ENCODE assay signal across 11 mouse cellular contexts in the genomic region with DNA sequence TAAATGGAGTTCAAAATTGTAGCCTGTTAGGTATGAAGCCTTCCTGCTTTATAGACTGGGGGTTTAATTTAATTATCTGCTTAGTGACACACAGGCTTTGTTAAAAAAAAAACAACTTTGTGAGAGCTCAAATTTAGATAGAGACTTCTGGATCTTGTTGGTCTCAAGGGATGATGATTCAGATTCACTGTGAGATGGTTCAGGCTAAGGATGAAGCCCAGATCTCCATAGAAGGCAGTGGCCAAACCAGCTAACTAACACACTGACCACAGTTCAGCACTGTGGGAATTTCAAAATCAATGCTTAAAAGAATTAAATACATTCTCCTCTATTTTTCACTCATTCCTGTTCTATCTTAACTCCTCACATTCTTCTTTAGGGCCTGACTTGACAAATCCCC.
"Had no signal": no experiment of that assay in that cellular context is flagged by ENCODE, and none has a peak within 500 bp of the region (broad histone marks: within the 10 kb centered on the region; RNA-seq: fewer than 3 reads in every experiment).

No protein-coding gene starts in this region.

- H3K27me3 ChIP-seq: limb, embryonic 15.5 days; liver, embryonic 12.5 days; lung, embryonic 15.5 days; midbrain, embryonic 12.5 days had no signal

- H3K36me3 ChIP-seq: limb, embryonic 15.5 days; liver, embryonic 12.5 days; lung, embryonic 15.5 days; midbrain, embryonic 12.5 days had no signal

- H3K9me3 ChIP-seq: limb, embryonic 15.5 days; liver, embryonic 12.5 days; lung, embryonic 15.5 days; midbrain, embryonic 12.5 days had no signal

- H3K4me2 ChIP-seq: limb, embryonic 15.5 days; liver, embryonic 12.5 days; lung, embryonic 15.5 days; midbrain, embryonic 12.5 days had no signal

- ATAC-seq: liver, embryonic 12.5 days; midbrain, embryonic 16.5 days had no signal

- H3K9ac ChIP-seq: limb, embryonic 15.5 days; liver, embryonic 12.5 days; lung, embryonic 15.5 days; midbrain, embryonic 12.5 days had no signal

- H3K4me3 ChIP-seq: left cerebral cortex, adult 2 months; limb, embryonic 15.5 days; liver, embryonic 12.5 days; lung, embryonic 15.5 days; midbrain, embryonic 12.5 days had no signal

- H3K27ac ChIP-seq: left cerebral cortex, adult 2 months; limb, embryonic 15.5 days; liver, embryonic 12.5 days; midbrain, embryonic 12.5 days; stomach, postnatal 0 days had no signal

- H3K4me1 ChIP-seq: limb, embryonic 15.5 days; liver, embryonic 12.5 days; lung, embryonic 15.5 days; midbrain, embryonic 12.5 days had no signal

- DNase-seq: kidney, postnatal 10 days; lung, postnatal 14 days; right cerebral cortex, postnatal 25 days; thymus, postnatal 4 days had no signal
